Mouse (Mus musculus) stomach, embryonic 15.5 days (tissue): ENCODE data around the gene Tax1bp3. TPM values are rescaled to one million over a fixed set of nuclear protein-coding genes. Genes with fewer than 3 reads are reported as not detected.

Experiments
- ATAC-seq: fragments of 200-750 bp; cut with Nextera tagmentation; 2 replicates; pipeline ENCODE4 v1.8.0; 2017; ENCODE audit warnings: low read depth, moderate number of reproducible peaks, moderate TSS enrichment; ENCODE audit not compliant: insufficient read depth, low FRiP score
- H3K27ac ChIP-seq: fragments of 300-500 bp; sonication (generic); 2 replicates; pipeline ENCODE4 v1.5.1; 2015; ENCODE audit warnings: mild to moderate bottlenecking, inconsistent platforms
- H3K27me3 ChIP-seq: fragments of 300-500 bp; sonication (generic); replicated peaks from 2 replicates; pipeline ENCODE4 v1.6.1; 2015; ENCODE audit warnings: inconsistent platforms
- H3K36me3 ChIP-seq: fragments of 300-500 bp; sonication (generic); 2 replicates; pipeline ENCODE4 v1.6.1; 2015; ENCODE audit warnings: inconsistent platforms
- H3K4me1 ChIP-seq: fragments of 300-500 bp; sonication (generic); 2 replicates; pipeline ENCODE4 v1.6.1; 2015; ENCODE audit warnings: inconsistent platforms
- H3K4me2 ChIP-seq: fragments of 300-500 bp; sonication (generic); 2 replicates; pipeline ENCODE4 v1.6.1; 2015; ENCODE audit warnings: mild to moderate bottlenecking, inconsistent platforms
- H3K4me3 ChIP-seq: fragments of 300-500 bp; sonication (generic); replicated peaks from 2 replicates; pipeline ENCODE4 v1.5.1; 2015; ENCODE audit warnings: inconsistent platforms
- H3K9ac ChIP-seq: fragments of 300-500 bp; sonication (generic); 2 replicates; pipeline ENCODE4 v1.6.1; 2015; ENCODE audit warnings: inconsistent platforms
- H3K9me3 ChIP-seq: fragments of 300-500 bp; sonication (generic); 2 replicates; pipeline ENCODE4 v1.6.1; 2016; ENCODE audit warnings: inconsistent platforms
- WGBS: fragments of 180-500 bp; shearing (Covaris S2); methylation state at CpG from one replicate; pipeline ENCODE4 v1.1.7; 2015; 5-methylcytosine and 5-hydroxymethylcytosine counted together
- polyA plus RNA-seq: library from polyadenylated mRNA; unstranded; fragments of >200 nt; fragmentation: Nextera tagmentation; extraction: Ambion mirVana; gene quantifications from 2 replicates; pipeline ENCODE4 v1.2.1, GENCODE M21; 2015

Tax1bp3 gene
- polyA plus RNA-seq, 1 experiment from 2014 or later, result 211 TPM

- no peaks in the 10 kb centered on the region for H3K36me3 ChIP-seq
- H3K27me3 ChIP-seq, result no peaks in the 10 kb centered on the region
- 88% methylated on average over 8 of the region's 8 CpGs for WGBS
- H3K4me3 ChIP-seq, result no peak overlapping the region
- no peak overlapping the region for H3K4me2 ChIP-seq
- H3K9ac ChIP-seq, result no peak overlapping the region
- H3K27ac ChIP-seq, result no peak overlapping the region
- no peaks in the 10 kb centered on the region for H3K9me3 ChIP-seq
- ATAC-seq, result no peak
- no peaks in the 10 kb centered on the region for H3K4me1 ChIP-seq
These were observed 27.0 kb downstream of the Tax1bp3 start for GRCm38 (mm10) chr11:73203895-73204294.

GRCm38 (mm10) chr11:73205194-73205593, 28.3 kb downstream of the Tax1bp3 start:
- 70% methylated on average over 7 of the region's 7 CpGs for WGBS
- Histone ChIP-seq H3K4me1 (no peaks in the 10 kb centered on the region), H3K9ac (no peak overlapping the region), H3K4me2 (no peak overlapping the region), H3K27ac (no peak overlapping the region), H3K36me3 (no peaks in the 10 kb centered on the region), H3K27me3 (no peaks in the 10 kb centered on the region), H3K9me3 (no peaks in the 10 kb centered on the region), H3K4me3 (no peak overlapping the region)
- no peak for ATAC-seq

- Histone ChIP-seq H3K27ac (no peak overlapping the region), H3K9ac (no peak overlapping the region), H3K27me3 (no peaks in the 10 kb centered on the region), H3K9me3 (no peaks in the 10 kb centered on the region), H3K4me1 (no peaks in the 10 kb centered on the region), H3K4me3 (no peak overlapping the region), H3K36me3 (no peaks in the 10 kb centered on the region), H3K4me2 (no peak overlapping the region)
- ATAC-seq, result no peak
- WGBS, result 89% methylated on average over 2 of the region's 2 CpGs
These were observed 30.7 kb downstream of the Tax1bp3 start for GRCm38 (mm10) chr11:73207621-73208020.

- Histone ChIP-seq H3K9me3 (no peaks in the 10 kb centered on the region), H3K27ac (no peak overlapping the region), H3K9ac (no peak overlapping the region), H3K4me2 (no peak overlapping the region), H3K36me3 (no peaks in the 10 kb centered on the region), H3K4me3 (no peak overlapping the region), H3K4me1 (no peaks in the 10 kb centered on the region), H3K27me3 (no peaks in the 10 kb centered on the region)
- WGBS, result 73% methylated on average over 3 of the region's 3 CpGs
- no peak for ATAC-seq
These were observed 37.1 kb downstream of the Tax1bp3 start for GRCm38 (mm10) chr11:73213956-73214355.

GRCm38 (mm10) chr11:73219671-73220070, 42.8 kb downstream of the Tax1bp3 start:
- H3K27me3 ChIP-seq, result no peaks in the 10 kb centered on the region
- H3K4me3 ChIP-seq, result no peak overlapping the region
- WGBS, result 47% methylated on average over 2 of the region's 2 CpGs
- H3K9me3 ChIP-seq, result no peaks in the 10 kb centered on the region
- H3K36me3 ChIP-seq, result no peaks in the 10 kb centered on the region
- H3K4me2 ChIP-seq, result no peak overlapping the region
- no peak for ATAC-seq
- H3K4me1 ChIP-seq, result no peaks in the 10 kb centered on the region
- no peak overlapping the region for H3K27ac ChIP-seq
- no peak overlapping the region for H3K9ac ChIP-seq

GRCm38 (mm10) chr11:73220651-73221050, 43.8 kb downstream of the Tax1bp3 start:
- Histone ChIP-seq H3K27ac (no peak overlapping the region), H3K27me3 (no peaks in the 10 kb centered on the region), H3K9ac (no peak overlapping the region), H3K4me1 (no peaks in the 10 kb centered on the region), H3K36me3 (no peaks in the 10 kb centered on the region), H3K4me3 (no peak overlapping the region), H3K9me3 (no peaks in the 10 kb centered on the region), H3K4me2 (no peak overlapping the region)
- ATAC-seq, result no peak
- WGBS, result 92% methylated on average over 1 of the region's 1 CpGs

- Histone ChIP-seq H3K9ac (no peak overlapping the region), H3K4me3 (no peak overlapping the region), H3K27me3 (no peaks in the 10 kb centered on the region), H3K36me3 (no peaks in the 10 kb centered on the region), H3K9me3 (no peaks in the 10 kb centered on the region), H3K4me2 (no peak overlapping the region), H3K27ac (no peak overlapping the region), H3K4me1 (no peaks in the 10 kb centered on the region)
- 24% methylated on average over 5 of the region's 5 CpGs for WGBS
- no peak for ATAC-seq
These were observed 46.0 kb downstream of the Tax1bp3 start for GRCm38 (mm10) chr11:73222846-73223245.

- Histone ChIP-seq H3K9ac (no peak overlapping the region), H3K9me3 (no peaks in the 10 kb centered on the region), H3K4me2 (no peak overlapping the region), H3K27me3 (no peaks in the 10 kb centered on the region), H3K36me3 (no peaks in the 10 kb centered on the region), H3K4me3 (no peak overlapping the region), H3K27ac (no peak overlapping the region), H3K4me1 (no peaks in the 10 kb centered on the region)
- no peak for ATAC-seq
- 72% methylated on average over 2 of the region's 2 CpGs for WGBS
These were observed 47.1 kb downstream of the Tax1bp3 start for GRCm38 (mm10) chr11:73223966-73224365.

- Histone ChIP-seq H3K27ac (no peak overlapping the region), H3K9ac (no peak overlapping the region), H3K36me3 (no peaks in the 10 kb centered on the region), H3K9me3 (no peaks in the 10 kb centered on the region), H3K4me3 (no peak overlapping the region), H3K4me1 (no peaks in the 10 kb centered on the region), H3K27me3 (no peaks in the 10 kb centered on the region), H3K4me2 (no peak overlapping the region)
- 84% methylated on average over 6 of the region's 6 CpGs for WGBS
- no peak for ATAC-seq
These were observed 49.0 kb downstream of the Tax1bp3 start for GRCm38 (mm10) chr11:73225856-73226255.

- H3K36me3 ChIP-seq, result no peaks in the 10 kb centered on the region
- H3K4me3 ChIP-seq, result no peak overlapping the region
- no peak overlapping the region for H3K27ac ChIP-seq
- no peak for ATAC-seq
- no peaks in the 10 kb centered on the region for H3K9me3 ChIP-seq
- WGBS, result 79% methylated on average over 5 of the region's 5 CpGs
- H3K4me1 ChIP-seq, result no peaks in the 10 kb centered on the region
- H3K27me3 ChIP-seq, result no peaks in the 10 kb centered on the region
- no peak overlapping the region for H3K9ac ChIP-seq
- H3K4me2 ChIP-seq, result no peak overlapping the region
These were observed 52.0 kb downstream of the Tax1bp3 start for GRCm38 (mm10) chr11:73228881-73229280.

- H3K9me3 ChIP-seq, result no peaks in the 10 kb centered on the region
- H3K9ac ChIP-seq, result no peak overlapping the region
- no peaks in the 10 kb centered on the region for H3K4me1 ChIP-seq
- no peaks in the 10 kb centered on the region for H3K27me3 ChIP-seq
- no peak for ATAC-seq
- WGBS, result 82% methylated on average over 5 of the region's 5 CpGs
- H3K4me3 ChIP-seq, result no peak overlapping the region
- H3K4me2 ChIP-seq, result no peak overlapping the region
- no peak overlapping the region for H3K27ac ChIP-seq
- no peaks in the 10 kb centered on the region for H3K36me3 ChIP-seq
These were observed 53.2 kb downstream of the Tax1bp3 start for GRCm38 (mm10) chr11:73230081-73230480.

GRCm38 (mm10) chr11:73232513-73232912, 55.6 kb downstream of the Tax1bp3 start:
- H3K9ac ChIP-seq, result no peak overlapping the region
- H3K9me3 ChIP-seq, result no peaks in the 10 kb centered on the region
- no peaks in the 10 kb centered on the region for H3K36me3 ChIP-seq
- no peak overlapping the region for H3K4me3 ChIP-seq
- WGBS, result 55% methylated on average over 2 of the region's 2 CpGs
- ATAC-seq, result no peak
- no peak overlapping the region for H3K4me2 ChIP-seq
- H3K4me1 ChIP-seq, result peaks cover 10% of the 10 kb centered on the region
- H3K27ac ChIP-seq, result no peak overlapping the region
- no peaks in the 10 kb centered on the region for H3K27me3 ChIP-seq
